Mouse (Mus musculus) G1E (cell line): ENCODE measurements around the gene Ltbp1.

Source experiments
- CTCF ChIP-seq: IDR thresholded peaks from 2 replicates; pipeline ENCODE4 v1.5.1; 2012; ENCODE audit warnings: low read depth, low read length, inconsistent platforms, mixed read lengths
- GATA1 ChIP-seq: IDR thresholded peaks from 2 replicates; pipeline ENCODE4 v1.6.1; 2012; ENCODE audit warnings: borderline replicate concordance, low read length, inconsistent platforms, mixed read lengths
- GATA2 ChIP-seq: IDR thresholded peaks from 2 replicates; pipeline ENCODE4 v1.6.1; 2012; ENCODE audit warnings: low read depth, low read length, inconsistent platforms, borderline replicate concordance
- POLR2AphosphoS5 ChIP-seq: IDR thresholded peaks from 2 replicates; pipeline ENCODE4 v1.6.1; 2012; ENCODE audit warnings: low read depth, low read length, inconsistent platforms; ENCODE audit not compliant: insufficient replicate concordance
- TAL1 ChIP-seq: conservative IDR thresholded peaks from 2 replicates; pipeline ENCODE4 v1.6.1; 2012; ENCODE audit warnings: low read depth, low read length, inconsistent platforms, mixed read lengths

GRCm38 (mm10) chr17:75378256-75378871 lies 373.0 kb downstream of the Ltbp1 start:
- no peak for TF ChIP-seq CTCF
- TF ChIP-seq GATA1 = no peak
- TF ChIP-seq TAL1 = no peak
- no peak for TF ChIP-seq GATA2
- no peak for TF ChIP-seq POLR2AphosphoS5
